Mouse (Mus musculus) activated CD4-positive, CD25-positive, alpha-beta regulatory T cell (primary cell): Measurements from ENCODE around the gene Olfr958. TPM values are rescaled to one million over a fixed set of nuclear protein-coding genes. Genes with fewer than 3 reads are reported as not detected.

Experiments used
- polyA plus RNA-seq, 2 experiments: library from polyadenylated mRNA; unstranded; fragments of 100-300 nt; shearing (Covaris generic); gene quantifications; one replicate each; pipeline ENCODE4 v1.2.1; 2017

Gene Olfr958
- polyA plus RNA-seq = not detected

GRCm38 (mm10) chr9:39553946-39554345, at the start of gene Olfr958:
Gene Olfr958, minus strand, starts transcription at chr9:39554054.

GRCm38 (mm10) chr9:39575469-39575868, 21.6 kb upstream of the Olfr958 start, which contains the start of gene Olfr959:
Gene Olfr959, minus strand, starts transcription at chr9:39575569.

GRCm38 (mm10) chr9:39515531-39515930, 38.3 kb downstream of the Olfr958 start, which contains the start of gene Olfr957:
Gene Olfr957, minus strand, starts transcription at chr9:39515809.

Other genes starting within 250 kb of the Olfr958 start
- not detected for gene Olfr948, start 228.0 kb downstream of the Olfr958 start, polyA plus RNA-seq
- not detected for gene Olfr951, start 166.6 kb downstream of the Olfr958 start, polyA plus RNA-seq
- not detected for gene Olfr952, start 126.9 kb downstream of the Olfr958 start, polyA plus RNA-seq
- not detected for gene Olfr954, start 97.4 kb downstream of the Olfr958 start, polyA plus RNA-seq
- gene Olfr955, start 82.1 kb downstream of the Olfr958 start, polyA plus RNA-seq = not detected
- not detected for gene Olfr44, start 60.1 kb downstream of the Olfr958 start, polyA plus RNA-seq
- gene Olfr957, start 38.2 kb downstream of the Olfr958 start, polyA plus RNA-seq = not detected
- gene Olfr959, start 21.5 kb upstream of the Olfr958 start, polyA plus RNA-seq = not detected
- gene AW551984, start 50.3 kb upstream of the Olfr958 start, polyA plus RNA-seq = under 1 TPM; 0.08 to 0.60 TPM
- gene Olfr148, start 56.6 kb upstream of the Olfr958 start, polyA plus RNA-seq = not detected
- gene Olfr960, start 67.3 kb upstream of the Olfr958 start, polyA plus RNA-seq = not detected
- under 1 TPM in 1 of 2 experiments, not detected in 1; 0.52 TPM for gene Olfr961, start 91.0 kb upstream of the Olfr958 start, polyA plus RNA-seq
- not detected for gene Olfr963, start 113.2 kb upstream of the Olfr958 start, polyA plus RNA-seq
- not detected for gene Olfr149, start 153.1 kb upstream of the Olfr958 start, polyA plus RNA-seq
- under 1 TPM in 1 of 2 experiments, not detected in 1; 0.12 TPM for gene Olfr965, start 157.3 kb upstream of the Olfr958 start, polyA plus RNA-seq
- under 1 TPM in 1 of 2 experiments, not detected in 1; 0.17 TPM for gene Olfr150, start 176.9 kb upstream of the Olfr958 start, polyA plus RNA-seq
- under 1 TPM in 1 of 2 experiments, not detected in 1; 0.15 TPM for gene Olfr967, start 192.2 kb upstream of the Olfr958 start, polyA plus RNA-seq
- under 1 TPM in 1 of 2 experiments, not detected in 1; 0.45 TPM for gene Olfr968, start 229.2 kb upstream of the Olfr958 start, polyA plus RNA-seq
- gene Olfr969, start 236.9 kb upstream of the Olfr958 start, polyA plus RNA-seq = under 1 TPM in 1 of 2 experiments, not detected in 1; 0.39 TPM